10 mouse cellular contexts compared by ENCODE assay signal in genomic region chr11:70815498-70816078, GRCm38 (mm10). TPM values are rescaled to one million over a fixed set of nuclear protein-coding genes. Genes with fewer than 3 reads are reported as not detected.
DNase-seq lines count a peak whose midpoint lies in the region; ATAC-seq and TF ChIP-seq lines count a peak whose summit lies in the region.
"Had no signal": no experiment of that assay in that cellular context is flagged by ENCODE, and none has a peak within 500 bp of the region (broad histone marks: within the 10 kb centered on the region; RNA-seq: fewer than 3 reads in every experiment).

No protein-coding gene starts in this region.

- H3K36me3 ChIP-seq in kidney, embryonic 14.5 days (ENCODE audit: control insufficient read depth, insufficient read depth, low read length) = no peaks in the 10 kb centered on the region
- H3K36me3 ChIP-seq in heart, postnatal 0 days (replicated peaks; ENCODE audit: control insufficient read depth, insufficient read depth, low read length) = no peaks in the 10 kb centered on the region
- H3K36me3 ChIP-seq in midbrain, postnatal 0 days (ENCODE audit: insufficient read depth, low read length) = no peaks in the 10 kb centered on the region
- H3K36me3 ChIP-seq in thymus, adult 2 months (ENCODE audit: control insufficient read depth, insufficient read depth, low read length) = no peaks in the 10 kb centered on the region
- H3K36me3 ChIP-seq: neural tube, embryonic 12.5 days had no signal

- TF ChIP-seq POLR2A in thymus, adult 2 months (IDR thresholded peaks at IDR 0.05; ENCODE audit: control insufficient read depth, extremely low read depth, insufficient read depth, low read length, poor library complexity) = no peak

- TF ChIP-seq CTCF in heart, postnatal 0 days (IDR thresholded peaks at IDR 0.05; ENCODE audit: low read depth) = peak; percentile 76
- TF ChIP-seq CTCF in midbrain, postnatal 0 days (IDR thresholded peaks at IDR 0.05) = peak; percentile 87
- TF ChIP-seq CTCF in thymus, adult 2 months (IDR thresholded peaks at IDR 0.05; ENCODE audit: borderline replicate concordance, control insufficient read depth, extremely low read depth, insufficient read depth, low read length, poor library complexity) = no peak

- H3K4me1 ChIP-seq in kidney, embryonic 14.5 days (ENCODE audit: control insufficient read depth, insufficient read depth, low read length) = no peaks in the 10 kb centered on the region
- no peaks in the 10 kb centered on the region for H3K4me1 ChIP-seq in heart, postnatal 0 days (ENCODE audit: control insufficient read depth, insufficient read depth)
- H3K4me1 ChIP-seq in midbrain, postnatal 0 days (ENCODE audit: insufficient read depth, low read length) = no peaks in the 10 kb centered on the region
- H3K4me1 ChIP-seq in thymus, adult 2 months (replicated peaks; ENCODE audit: control insufficient read depth, insufficient read depth, low read length) = no peaks in the 10 kb centered on the region
- H3K4me1 ChIP-seq: neural tube, embryonic 12.5 days had no signal

- WGBS in kidney, embryonic 14.5 days = 24% methylated on average over 6 of the region's 6 CpGs
- 24% methylated on average over 6 of the region's 6 CpGs for WGBS in heart, postnatal 0 days
- 24% methylated on average over 6 of the region's 6 CpGs for WGBS in midbrain, postnatal 0 days
- 22% methylated on average over 6 of the region's 6 CpGs for WGBS in thymus, adult 2 months

- H3K9me3 ChIP-seq in kidney, embryonic 14.5 days (ENCODE audit: control insufficient read depth, low read length) = no peaks in the 10 kb centered on the region
- no peaks in the 10 kb centered on the region for H3K9me3 ChIP-seq in heart, postnatal 0 days (replicated peaks; ENCODE audit: control insufficient read depth, low read length)
- H3K9me3 ChIP-seq in midbrain, postnatal 0 days (ENCODE audit: low read length) = no peaks in the 10 kb centered on the region
- H3K9me3 ChIP-seq: neural tube, embryonic 12.5 days had no signal

- H3K4me3 ChIP-seq in kidney, embryonic 14.5 days (ENCODE audit: low read length) = no peak overlapping the region
- H3K4me3 ChIP-seq in heart, postnatal 0 days (ENCODE audit: low read depth, low read length) = no peak overlapping the region
- H3K4me3 ChIP-seq in midbrain, postnatal 0 days (ENCODE audit: low read depth, low read length) = no peak overlapping the region
- no peak overlapping the region for H3K4me3 ChIP-seq in thymus, adult 2 months (ENCODE audit: control insufficient read depth, insufficient read depth, low read length)
- H3K4me3 ChIP-seq: neural tube, embryonic 12.5 days had no signal

- no peak overlapping the region for H3K9ac ChIP-seq in kidney, embryonic 14.5 days (ENCODE audit: low read depth, low read length)
- no peak overlapping the region for H3K9ac ChIP-seq in heart, postnatal 0 days (replicated peaks; ENCODE audit: low read depth, low read length)
- H3K9ac ChIP-seq in midbrain, postnatal 0 days (replicated peaks; ENCODE audit: low read length, poor library complexity, severe bottlenecking) = no peak overlapping the region
- H3K9ac ChIP-seq: neural tube, embryonic 12.5 days had no signal

- peak; percentile 63 for DNase-seq in kidney, adult 18-20 months
- DNase-seq in NIH3T3 (ENCODE audit: low read depth) = peak; percentile 83
- DNase-seq in cerebellum, adult 9-11 months = peak; percentile 34
- DNase-seq in heart, postnatal 0 days (ENCODE audit: low spot score) = peak; percentile 56
- DNase-seq in layer of hippocampus, postnatal 25 days (ENCODE audit: extremely low spot score in 1 of 2, low spot score in 1 of 2) = peak; percentile 23 to 61
- peak; percentile 77 for DNase-seq in midbrain, postnatal 0 days (ENCODE audit: low spot score)
- peak; percentile 60 for DNase-seq in thymus, adult 2 months

- no peak overlapping the region for H3K4me2 ChIP-seq in kidney, embryonic 14.5 days (replicated peaks; ENCODE audit: low read depth, low read length)
- no peak overlapping the region for H3K4me2 ChIP-seq in heart, postnatal 0 days (ENCODE audit: low read depth, low read length)
- H3K4me2 ChIP-seq in midbrain, postnatal 0 days (ENCODE audit: low read depth, low read length, poor library complexity, severe bottlenecking) = no peak overlapping the region
- H3K4me2 ChIP-seq: neural tube, embryonic 12.5 days had no signal

- H3K27ac ChIP-seq in kidney, embryonic 14.5 days (ENCODE audit: low read depth, low read length) = no peak overlapping the region
- H3K27ac ChIP-seq in heart, postnatal 0 days (ENCODE audit: low read depth) = no peak overlapping the region
- H3K27ac ChIP-seq in midbrain, postnatal 0 days (ENCODE audit: low read depth, low read length) = no peak overlapping the region
- H3K27ac ChIP-seq in thymus, adult 2 months (ENCODE audit: control insufficient read depth, insufficient read depth, low read length) = no peak overlapping the region
- H3K27ac ChIP-seq: neural tube, embryonic 12.5 days had no signal

- TF ChIP-seq EP300 in heart, postnatal 0 days (IDR thresholded peaks at IDR 0.05; ENCODE audit: low read depth) = no peak

- ATAC-seq in kidney, embryonic 14.5 days (ENCODE audit: low FRiP score, low TSS enrichment) = no peak
- peak; percentile 44; the same call in 1 of the 2 replicates for ATAC-seq in heart, postnatal 0 days (ENCODE audit: insufficient read depth, low read depth)
- no peak for ATAC-seq in midbrain, postnatal 0 days (ENCODE audit: low FRiP score)

- H3K27me3 ChIP-seq in kidney, embryonic 14.5 days (ENCODE audit: control insufficient read depth, insufficient read depth, low read length) = no peaks in the 10 kb centered on the region
- H3K27me3 ChIP-seq in heart, postnatal 0 days (ENCODE audit: control insufficient read depth, insufficient read depth, low read length) = no peaks in the 10 kb centered on the region
- no peaks in the 10 kb centered on the region for H3K27me3 ChIP-seq in midbrain, postnatal 0 days (ENCODE audit: insufficient read depth, low read length)
- no peaks in the 10 kb centered on the region for H3K27me3 ChIP-seq in thymus, adult 2 months (ENCODE audit: control insufficient read depth, insufficient read depth, low read length)
- H3K27me3 ChIP-seq: neural tube, embryonic 12.5 days had no signal

RNA-seq across cellular contexts. Expression of gene Scimp, which starts 3.2 kb away (rescaled TPM):
- not detected in 2 replicates for polyA plus RNA-seq in kidney, embryonic 14.5 days (2014; fragmentation: Nextera tagmentation; extraction: Ambion mirVana)
- total RNA-seq in heart, postnatal 0 days (2014; rRNA removed; ENCODE audit: low replicate concordance) = not detected in 2 replicates
- 0.38 and 0.49 TPM in 2 replicates for polyA plus RNA-seq in heart, postnatal 0 days (2015; fragmentation: Nextera tagmentation; extraction: Ambion mirVana)
- not detected for total RNA-seq in layer of hippocampus, postnatal 25 days (2021)
- not detected in 2 replicates for total RNA-seq in midbrain, postnatal 0 days (2014; rRNA removed)
- polyA plus RNA-seq in midbrain, postnatal 0 days (2015; fragmentation: Nextera tagmentation; extraction: Ambion mirVana) = not detected in 2 replicates
- polyA plus RNA-seq in thymus, adult 2 months (2012; rRNA removed) = 2.4 and 3.1 TPM in 2 replicates
- total RNA-seq: gastrocnemius, postnatal 4 days had no signal
- polyA plus RNA-seq: neural tube, embryonic 12.5 days had no signal

RNA-seq across cellular contexts. Expression of gene Rabep1, which starts 29.0 kb away (rescaled TPM):
- polyA plus RNA-seq in kidney, embryonic 14.5 days (2014; fragmentation: Nextera tagmentation; extraction: Ambion mirVana) = 22.6 and 36.9 TPM in 2 replicates
- 10.5 and 12.2 TPM in 2 replicates for total RNA-seq in heart, postnatal 0 days (2014; rRNA removed; ENCODE audit: low replicate concordance)
- polyA plus RNA-seq in heart, postnatal 0 days (2015; fragmentation: Nextera tagmentation; extraction: Ambion mirVana) = 29.8 and 32.2 TPM in 2 replicates
- total RNA-seq in layer of hippocampus, postnatal 25 days (2021) = 100 to 1,000 TPM; 113 to 118 TPM
- 66.4 and 98.4 TPM in 2 replicates for total RNA-seq in midbrain, postnatal 0 days (2014; rRNA removed)
- polyA plus RNA-seq in midbrain, postnatal 0 days (2015; fragmentation: Nextera tagmentation; extraction: Ambion mirVana) = 102 and 116 TPM in 2 replicates
- polyA plus RNA-seq in thymus, adult 2 months (2012; rRNA removed) = 3.5 and 3.7 TPM in 2 replicates

RNA-seq across cellular contexts. Expression of gene Zfp3, which starts 51.6 kb away (rescaled TPM):
- 3.6 and 6.9 TPM in 2 replicates for polyA plus RNA-seq in kidney, embryonic 14.5 days (2014; fragmentation: Nextera tagmentation; extraction: Ambion mirVana)
- 4.2 and 4.9 TPM in 2 replicates for total RNA-seq in heart, postnatal 0 days (2014; rRNA removed; ENCODE audit: low replicate concordance)
- polyA plus RNA-seq in heart, postnatal 0 days (2015; fragmentation: Nextera tagmentation; extraction: Ambion mirVana) = 9.6 and 10.8 TPM in 2 replicates
- 10 to 100 TPM; 23.1 to 24.8 TPM for total RNA-seq in layer of hippocampus, postnatal 25 days (2021)
- total RNA-seq in midbrain, postnatal 0 days (2014; rRNA removed) = 8.7 and 10.0 TPM in 2 replicates
- polyA plus RNA-seq in midbrain, postnatal 0 days (2015; fragmentation: Nextera tagmentation; extraction: Ambion mirVana) = 9.7 and 10.3 TPM in 2 replicates
- 3.9 and 4.6 TPM in 2 replicates for polyA plus RNA-seq in thymus, adult 2 months (2012; rRNA removed)
